Mouse (Mus musculus) intestine, postnatal 0 days (tissue): Measurements from ENCODE around the gene Anks4b. TPM values are rescaled to one million over a fixed set of nuclear protein-coding genes. Genes with fewer than 3 reads are reported as not detected.

Experiments
- ATAC-seq: fragments of 200-750 bp; cut with Nextera tagmentation; 2 replicates; pipeline ENCODE4 v1.8.0; 2017; ENCODE audit warnings: mild to moderate bottlenecking, moderate TSS enrichment, moderate library complexity
- H3K27ac ChIP-seq: fragments of 300-500 bp; sonication (generic); 2 replicates; pipeline ENCODE4 v1.5.1; 2014; ENCODE audit warnings: mild to moderate bottlenecking, low read depth, low read length, moderate library complexity
- H3K27me3 ChIP-seq: fragments of 300-500 bp; sonication (generic); replicated peaks from 2 replicates; pipeline ENCODE4 v1.6.1; 2014; ENCODE audit warnings: low read length, mixed read lengths; ENCODE audit not compliant: control insufficient read depth, insufficient read depth
- H3K36me3 ChIP-seq: fragments of 300-500 bp; sonication (generic); 2 replicates; pipeline ENCODE4 v1.6.1; 2014; ENCODE audit warnings: mild to moderate bottlenecking, moderate library complexity; ENCODE audit not compliant: control insufficient read depth, insufficient read depth
- H3K4me1 ChIP-seq: fragments of 300-500 bp; sonication (generic); replicated peaks from 2 replicates; pipeline ENCODE4 v1.6.1; 2014; ENCODE audit warnings: antibody characterized with exemption, low read length, mixed read lengths; ENCODE audit not compliant: control insufficient read depth, insufficient read depth
- H3K4me2 ChIP-seq: fragments of 300-500 bp; sonication (generic); replicated peaks from 2 replicates; pipeline ENCODE4 v1.6.1; 2014; ENCODE audit warnings: low read depth, mild to moderate bottlenecking, moderate library complexity
- H3K4me3 ChIP-seq: fragments of 300-500 bp; sonication (generic); 2 replicates; pipeline ENCODE4 v1.5.1; 2014; ENCODE audit warnings: low read depth, low read length
- H3K9ac ChIP-seq: fragments of 300-500 bp; sonication (generic); 2 replicates; pipeline ENCODE4 v1.6.1; 2014; ENCODE audit warnings: mild to moderate bottlenecking, low read depth, low read length
- H3K9me3 ChIP-seq: fragments of 300-500 bp; sonication (generic); 2 replicates; pipeline ENCODE4 v1.6.1; 2016; ENCODE audit warnings: mixed run types; ENCODE audit not compliant: control insufficient read depth
- CTCF ChIP-seq: sonication (generic); IDR thresholded peaks from 2 replicates; pipeline ENCODE4 v1.5.1; 2016; ENCODE audit warnings: low read depth, mild to moderate bottlenecking, control low read depth, antibody characterized with exemption, moderate library complexity
- WGBS: fragments of 180-500 bp; shearing (Covaris S2); extraction: QIAGEN DNeasy Blood & Tissue Kit; methylation state at CpG from one replicate; pipeline ENCODE4 v1.1.7; 2014; 5-methylcytosine and 5-hydroxymethylcytosine counted together
- polyA plus RNA-seq: library from polyadenylated mRNA; unstranded; fragments of >200 nt; fragmentation: Nextera tagmentation; extraction: Ambion mirVana; gene quantifications from 2 replicates; pipeline ENCODE4 v1.2.1, GENCODE M21; 2015

Anks4b gene
- polyA plus RNA-seq, 1 experiment from 2014 or later = 23.0 TPM

GRCm38 (mm10) chr7:120192816-120193215 lies 19.2 kb downstream of the Anks4b start:
- Histone ChIP-seq H3K36me3 (no peaks in the 10 kb centered on the region), H3K27me3 (no peaks in the 10 kb centered on the region), H3K4me1 (no peaks in the 10 kb centered on the region), H3K9ac (no peak overlapping the region), H3K4me3 (no peak overlapping the region), H3K4me2 (no peak overlapping the region), H3K9me3 (no peaks in the 10 kb centered on the region), H3K27ac (no peak overlapping the region)
- no peak for ATAC-seq
- no peak for TF ChIP-seq CTCF
- WGBS = 68% methylated on average over 6 of the region's 6 CpGs

GRCm38 (mm10) chr7:120195207-120195606 lies 21.5 kb downstream of the Anks4b start:
- Histone ChIP-seq H3K9me3 (no peaks in the 10 kb centered on the region), H3K27me3 (no peaks in the 10 kb centered on the region), H3K4me2 (no peak overlapping the region), H3K4me3 (no peak overlapping the region), H3K4me1 (no peaks in the 10 kb centered on the region), H3K9ac (no peak overlapping the region), H3K27ac (no peak overlapping the region), H3K36me3 (no peaks in the 10 kb centered on the region)
- TF ChIP-seq CTCF = no peak
- ATAC-seq = no peak
- 86% methylated on average over 4 of the region's 4 CpGs for WGBS

GRCm38 (mm10) chr7:120201231-120201744 lies 27.6 kb downstream of the Anks4b start:
- no peak for TF ChIP-seq CTCF
- Histone ChIP-seq H3K27me3 (peaks cover 10% of the 10 kb centered on the region; the same call in 1 of the 2 replicates), H3K9me3 (no peaks in the 10 kb centered on the region), H3K36me3 (no peaks in the 10 kb centered on the region), H3K9ac (no peak overlapping the region), H3K4me1 (peaks cover 5% of the 10 kb centered on the region; the same call in 1 of the 2 replicates), H3K27ac (no peak overlapping the region), H3K4me2 (peak overlapping the region; percentile 53), H3K4me3 (peak overlapping the region; percentile 20)
- ATAC-seq = no peak
- 4% methylated on average over 14 of the region's 14 CpGs for WGBS

- H3K27ac ChIP-seq = no peak within 1 kb of the TSS
- peaks cover 10% of the 10 kb centered on the region; the same call in 1 of the 2 replicates for H3K27me3 ChIP-seq
- no peak for ATAC-seq
- H3K4me2 ChIP-seq = peak within 1 kb of the TSS; percentile 53
- no peaks in the 10 kb centered on the region for H3K9me3 ChIP-seq
- 8% methylated on average over 26 of the region's 26 CpGs for WGBS
- no peak within 1 kb of the TSS for H3K9ac ChIP-seq
- peak within 1 kb of the TSS; percentile 20 for H3K4me3 ChIP-seq
- H3K4me1 ChIP-seq = peaks cover 5% of the 10 kb centered on the region; the same call in 1 of the 2 replicates
- TF ChIP-seq CTCF = no peak
- no peaks in the 10 kb centered on the region for H3K36me3 ChIP-seq
Measured at GRCm38 (mm10) chr7:120201771-120202170, 28.1 kb downstream of the Anks4b start, which contains the start of gene Crym. TSS of gene Crym (minus strand) at chr7:120202111.

- H3K9ac ChIP-seq = no peak within 1 kb of the TSS
- peak; percentile 100 for TF ChIP-seq CTCF
- WGBS = 6% methylated on average over 26 of the region's 26 CpGs
Measured at GRCm38 (mm10) chr7:120203789-120204188, 30.1 kb downstream of the Anks4b start, which contains the start of gene Abca14. TSS of gene Abca14 (plus strand) at chr7:120203961.

GRCm38 (mm10) chr7:120205989-120206388 lies 32.3 kb downstream of the Anks4b start:
- Histone ChIP-seq H3K9ac (no peak overlapping the region), H3K36me3 (no peaks in the 10 kb centered on the region), H3K4me3 (no peak overlapping the region), H3K4me1 (peaks cover 5% of the 10 kb centered on the region; the same call in 1 of the 2 replicates), H3K27ac (no peak overlapping the region), H3K27me3 (peaks cover 6% of the 10 kb centered on the region; the same call in 1 of the 2 replicates), H3K4me2 (no peak overlapping the region), H3K9me3 (no peaks in the 10 kb centered on the region)
- ATAC-seq = no peak
- 47% methylated on average over 9 of the region's 9 CpGs for WGBS
- no peak for TF ChIP-seq CTCF

More at GRCm38 (mm10) chr7:120203789-120204188, 30.1 kb downstream of the Anks4b start, which contains the start of gene Abca14:
- H3K9me3 ChIP-seq = no peaks in the 10 kb centered on the region
- H3K36me3 ChIP-seq = no peaks in the 10 kb centered on the region
- peak; percentile 82 for ATAC-seq
- H3K4me1 ChIP-seq = peaks cover 5% of the 10 kb centered on the region; the same call in 1 of the 2 replicates
- no peak within 1 kb of the TSS for H3K4me2 ChIP-seq
- no peak within 1 kb of the TSS for H3K27ac ChIP-seq
- H3K27me3 ChIP-seq = peaks cover 10% of the 10 kb centered on the region; the same call in 1 of the 2 replicates
- no peak within 1 kb of the TSS for H3K4me3 ChIP-seq
